Comparison of ENCODE assay signal across 12 mouse cellular contexts in the genomic region with DNA sequence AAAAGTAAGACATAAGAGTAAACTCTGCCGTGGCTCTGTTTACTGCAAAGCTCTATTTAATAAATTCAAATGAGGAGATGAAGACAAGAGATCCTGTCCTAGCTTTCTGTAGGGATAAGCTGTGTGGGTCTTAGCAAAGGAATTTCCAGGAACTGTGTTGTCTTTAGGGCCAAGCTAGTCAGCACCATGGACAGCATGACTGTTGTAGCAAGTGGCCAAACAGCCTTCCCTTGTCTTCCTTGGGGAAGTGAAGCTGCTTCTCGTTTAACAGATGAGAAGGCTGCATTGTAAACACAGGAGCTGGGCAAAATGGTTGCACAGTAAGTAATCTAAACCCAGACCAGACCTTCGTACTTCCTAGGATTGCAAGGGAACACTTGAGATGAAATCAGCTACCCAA.
A peak's percentile ranks its signal among the peaks of the same experiment; 100 is the strongest.
DNase-seq lines count a peak whose midpoint lies in the region; ATAC-seq and TF ChIP-seq lines count a peak whose summit lies in the region.
"Had no signal": no experiment of that assay in that cellular context is flagged by ENCODE, and none has a peak within 500 bp of the region (broad histone marks: within the 10 kb centered on the region; RNA-seq: fewer than 3 reads in every experiment).

No protein-coding gene starts in this region.

- H3K36me3 ChIP-seq in intestine, embryonic 14.5 days (ENCODE audit: control insufficient read depth, insufficient read depth, low read length) = no peaks in the 10 kb centered on the region
- H3K36me3 ChIP-seq in intestine, embryonic 15.5 days = no peaks in the 10 kb centered on the region
- H3K36me3 ChIP-seq in midbrain, postnatal 0 days (ENCODE audit: insufficient read depth, low read length) = no peaks in the 10 kb centered on the region
- H3K36me3 ChIP-seq in midbrain, embryonic 16.5 days (ENCODE audit: control insufficient read depth, insufficient read depth, low read length) = no peaks in the 10 kb centered on the region
- H3K36me3 ChIP-seq: forebrain, embryonic 12.5 days had no signal

- no peak overlapping the region for H3K27ac ChIP-seq in intestine, embryonic 14.5 days (ENCODE audit: low read depth)
- no peak overlapping the region for H3K27ac ChIP-seq in intestine, embryonic 15.5 days
- no peak overlapping the region for H3K27ac ChIP-seq in midbrain, postnatal 0 days (ENCODE audit: low read depth, low read length)
- no peak overlapping the region for H3K27ac ChIP-seq in midbrain, embryonic 16.5 days (ENCODE audit: low read length)
- H3K27ac ChIP-seq: forebrain, embryonic 12.5 days; heart, adult 2 months had no signal

- H3K4me2 ChIP-seq in intestine, embryonic 14.5 days (ENCODE audit: low read length) = no peak overlapping the region
- no peak overlapping the region for H3K4me2 ChIP-seq in intestine, embryonic 15.5 days (replicated peaks)
- H3K4me2 ChIP-seq in midbrain, postnatal 0 days (ENCODE audit: low read depth, low read length, poor library complexity, severe bottlenecking) = no peak overlapping the region
- no peak overlapping the region for H3K4me2 ChIP-seq in midbrain, embryonic 16.5 days (ENCODE audit: low read length)
- H3K4me2 ChIP-seq: forebrain, embryonic 12.5 days had no signal

- 30% methylated on average over 3 of the region's 3 CpGs for WGBS in intestine, embryonic 14.5 days
- 21% methylated on average over 3 of the region's 3 CpGs for WGBS in intestine, embryonic 15.5 days
- WGBS in midbrain, postnatal 0 days = 58% methylated on average over 3 of the region's 3 CpGs
- WGBS in midbrain, embryonic 16.5 days = 48% methylated on average over 3 of the region's 3 CpGs

- TF ChIP-seq CTCF in midbrain, postnatal 0 days (IDR thresholded peaks at IDR 0.05) = no peak

- DNase-seq in intestine, embryonic 14.5 days (ENCODE audit: low spot score) = peak; percentile 65
- DNase-seq in midbrain, postnatal 0 days (ENCODE audit: low spot score) = peak; percentile 35
- DNase-seq in embryo, embryonic 9.5 days (ENCODE audit: extremely low spot score) = peak; percentile 55
- DNase-seq in testis, postnatal 10 days (ENCODE audit: low spot score) = peak; percentile 76
- DNase-seq in left cerebral cortex, adult 8-10 months (ENCODE audit: low spot score in 2 of 2) = no peak
- DNase-seq in ovary, postnatal 36 days (ENCODE audit: low spot score) = no peak
- DNase-seq: cerebellum, postnatal 36 days; heart, adult 2 months; kidney, adult 2 months had no signal

- ATAC-seq in intestine, embryonic 14.5 days (replicated peaks; ENCODE audit: low FRiP score, low TSS enrichment, low read depth) = no peak
- ATAC-seq in intestine, embryonic 15.5 days = no peak
- no peak for ATAC-seq in midbrain, postnatal 0 days (ENCODE audit: low FRiP score)
- no peak for ATAC-seq in midbrain, embryonic 16.5 days

- H3K27me3 ChIP-seq in intestine, embryonic 14.5 days (replicated peaks; ENCODE audit: control insufficient read depth, insufficient read depth, low read length) = no peaks in the 10 kb centered on the region
- H3K27me3 ChIP-seq in intestine, embryonic 15.5 days (replicated peaks) = no peaks in the 10 kb centered on the region
- H3K27me3 ChIP-seq in midbrain, postnatal 0 days (ENCODE audit: insufficient read depth, low read length) = no peaks in the 10 kb centered on the region
- H3K27me3 ChIP-seq in midbrain, embryonic 16.5 days (ENCODE audit: control insufficient read depth, insufficient read depth, low read depth, low read length) = no peaks in the 10 kb centered on the region
- H3K27me3 ChIP-seq: forebrain, embryonic 12.5 days had no signal

- no peak overlapping the region for H3K4me3 ChIP-seq in intestine, embryonic 14.5 days (ENCODE audit: low read depth, low read length)
- H3K4me3 ChIP-seq in intestine, embryonic 15.5 days (replicated peaks) = no peak overlapping the region
- H3K4me3 ChIP-seq in midbrain, postnatal 0 days (ENCODE audit: low read depth, low read length) = no peak overlapping the region
- no peak overlapping the region for H3K4me3 ChIP-seq in midbrain, embryonic 16.5 days (ENCODE audit: low read depth, low read length)
- H3K4me3 ChIP-seq: forebrain, embryonic 12.5 days; heart, adult 2 months had no signal

- no peaks in the 10 kb centered on the region for H3K4me1 ChIP-seq in intestine, embryonic 14.5 days (replicated peaks; ENCODE audit: control insufficient read depth, insufficient read depth, low read length)
- H3K4me1 ChIP-seq in intestine, embryonic 15.5 days (replicated peaks) = no peaks in the 10 kb centered on the region
- no peaks in the 10 kb centered on the region for H3K4me1 ChIP-seq in midbrain, postnatal 0 days (ENCODE audit: insufficient read depth, low read length)
- H3K4me1 ChIP-seq in midbrain, embryonic 16.5 days (ENCODE audit: control insufficient read depth, insufficient read depth, low read length) = peaks cover 6% of the 10 kb centered on the region

- no peak overlapping the region for H3K9ac ChIP-seq in intestine, embryonic 14.5 days (ENCODE audit: low read length)
- no peak overlapping the region for H3K9ac ChIP-seq in intestine, embryonic 15.5 days
- no peak overlapping the region for H3K9ac ChIP-seq in midbrain, postnatal 0 days (replicated peaks; ENCODE audit: low read length, poor library complexity, severe bottlenecking)
- no peak overlapping the region for H3K9ac ChIP-seq in midbrain, embryonic 16.5 days (ENCODE audit: low read depth, low read length)
- H3K9ac ChIP-seq: forebrain, embryonic 12.5 days had no signal

- H3K9me3 ChIP-seq in intestine, embryonic 14.5 days (ENCODE audit: control insufficient read depth, low read length) = no peaks in the 10 kb centered on the region
- no peaks in the 10 kb centered on the region for H3K9me3 ChIP-seq in intestine, embryonic 15.5 days
- H3K9me3 ChIP-seq in midbrain, postnatal 0 days (ENCODE audit: low read length) = no peaks in the 10 kb centered on the region
- no peaks in the 10 kb centered on the region for H3K9me3 ChIP-seq in midbrain, embryonic 16.5 days (replicated peaks; ENCODE audit: control insufficient read depth, low read length, poor library complexity, severe bottlenecking)
- H3K9me3 ChIP-seq: forebrain, embryonic 12.5 days had no signal

Comparison
In these comparisons a context has a peak if more than half of its experiments do, and no peak if none do; other contexts are left out.
1. DNase-seq: peak in intestine, embryonic 14.5 days (single experiment), midbrain, postnatal 0 days (single experiment), embryo, embryonic 9.5 days (single experiment) and testis, postnatal 10 days (single experiment); none in left cerebral cortex, adult 8-10 months (0 of 2) and ovary, postnatal 36 days (single experiment).